Mouse (Mus musculus) heart, embryonic 16.5 days (tissue): ENCODE data around the gene BC067074. TPM values are rescaled to one million over a fixed set of nuclear protein-coding genes. Genes with fewer than 3 reads are reported as not detected.
"Not testable (repeated sequence)": the region's sequence is repeated elsewhere in the genome, so short reads cannot be mapped to it uniquely, and the experiment has no call there.

Source experiments
- ATAC-seq: fragments of 200-750 bp; cut with Nextera tagmentation; replicated peaks from 2 replicates; pipeline ENCODE4 v1.8.0; 2017; ENCODE audit warnings: moderate number of reproducible peaks; ENCODE audit not compliant: insufficient read depth, low FRiP score; ENCODE audit errors: extremely low read depth
- H3K27ac ChIP-seq: fragments of 300-500 bp; sonication (generic); 2 replicates; pipeline ENCODE4 v1.5.1; 2014; ENCODE audit warnings: mild to moderate bottlenecking, low read length, control low read depth, moderate library complexity
- H3K27me3 ChIP-seq: fragments of 300-500 bp; sonication (generic); 2 replicates; pipeline ENCODE4 v1.6.1; 2014; ENCODE audit warnings: low read length, mixed read lengths; ENCODE audit not compliant: control insufficient read depth, insufficient read depth
- H3K36me3 ChIP-seq: fragments of 300-500 bp; sonication (generic); 2 replicates; pipeline ENCODE4 v1.6.1; 2014; ENCODE audit not compliant: control insufficient read depth, insufficient read depth
- H3K4me1 ChIP-seq: fragments of 300-500 bp; sonication (generic); 2 replicates; pipeline ENCODE4 v1.6.1; 2014; ENCODE audit warnings: low read length, mixed read lengths; ENCODE audit not compliant: control insufficient read depth, insufficient read depth
- H3K4me2 ChIP-seq: fragments of 300-500 bp; sonication (generic); 2 replicates; pipeline ENCODE4 v1.6.1; 2014; ENCODE audit warnings: low read depth, mild to moderate bottlenecking, control low read depth, low read length
- H3K4me3 ChIP-seq: fragments of 300-500 bp; sonication (generic); 2 replicates; pipeline ENCODE4 v1.5.1; 2014; ENCODE audit warnings: mild to moderate bottlenecking, control low read depth, low read length
- H3K9ac ChIP-seq: fragments of 300-500 bp; sonication (generic); 2 replicates; pipeline ENCODE4 v1.6.1; 2014; ENCODE audit warnings: low read length, control low read depth
- H3K9me3 ChIP-seq: fragments of 300-500 bp; sonication (generic); replicated peaks from 2 replicates; pipeline ENCODE4 v1.6.1; 2016; ENCODE audit warnings: low read length; ENCODE audit not compliant: control insufficient read depth
- WGBS: fragments of 180-500 bp; shearing (Covaris S2); extraction: QIAGEN DNeasy Blood & Tissue Kit; methylation state at CpG from one replicate; pipeline ENCODE4 v1.1.7; 2014; 5-methylcytosine and 5-hydroxymethylcytosine counted together
- polyA plus RNA-seq: library from polyadenylated mRNA; unstranded; fragments of >200 nt; fragmentation: Nextera tagmentation; extraction: Ambion mirVana; gene quantifications from 2 replicates; pipeline ENCODE4 v1.2.1, GENCODE M21; 2015

BC067074 gene
- polyA plus RNA-seq = 2.1 and 2.7 TPM in 2 replicates

GRCm38 (mm10) chr13:113292975-113293706, at the start of gene BC067074:
TSS of gene BC067074 (plus strand) at chr13:113293159.
- peak within 1 kb of the TSS; percentile 90 for H3K4me2 ChIP-seq
- H3K9ac ChIP-seq = peak within 1 kb of the TSS; percentile 83
- H3K4me3 ChIP-seq = peak within 1 kb of the TSS; percentile 67
- H3K9me3 ChIP-seq = no peaks in the 10 kb centered on the region
- 1% methylated on average over 57 of the region's 75 CpGs for WGBS
- ATAC-seq = peak; percentile 65; the same call in 1 of the 2 replicates
- peaks cover 5% of the 10 kb centered on the region; the same call in 1 of the 2 replicates for H3K4me1 ChIP-seq
- no peaks in the 10 kb centered on the region for H3K27me3 ChIP-seq
- no peaks in the 10 kb centered on the region for H3K36me3 ChIP-seq
- no peak within 1 kb of the TSS for H3K27ac ChIP-seq

- WGBS = 77% methylated on average over 8 of the region's 8 CpGs
These were observed 47.9 kb upstream of the BC067074 start for GRCm38 (mm10) chr13:113245025-113245424.

GRCm38 (mm10) chr13:113252580-113252979, 40.4 kb upstream of the BC067074 start:
- not testable (repeated sequence) for H3K27ac ChIP-seq, H3K4me1 ChIP-seq, H3K4me2 ChIP-seq, ATAC-seq, H3K9ac ChIP-seq, H3K9me3 ChIP-seq, H3K4me3 ChIP-seq, H3K36me3 ChIP-seq, H3K27me3 ChIP-seq
- 80% methylated on average over 7 of the region's 7 CpGs for WGBS

More at GRCm38 (mm10) chr13:113245025-113245424, 47.9 kb upstream of the BC067074 start:
- H3K36me3 ChIP-seq = no peaks in the 10 kb centered on the region
- peaks cover 5% of the 10 kb centered on the region for H3K4me1 ChIP-seq
- no peak overlapping the region for H3K4me3 ChIP-seq
- no peak for ATAC-seq
- no peaks in the 10 kb centered on the region for H3K9me3 ChIP-seq
- H3K4me2 ChIP-seq = no peak overlapping the region
- H3K27me3 ChIP-seq = no peaks in the 10 kb centered on the region
- no peak overlapping the region for H3K27ac ChIP-seq
- H3K9ac ChIP-seq = no peak overlapping the region

- Histone ChIP-seq H3K4me1 (no peaks in the 10 kb centered on the region), H3K9ac (no peak overlapping the region), H3K27me3 (no peaks in the 10 kb centered on the region), H3K4me3 (no peak overlapping the region), H3K9me3 (no peaks in the 10 kb centered on the region), H3K4me2 (no peak overlapping the region), H3K27ac (no peak overlapping the region), H3K36me3 (no peaks in the 10 kb centered on the region)
- WGBS = 65% methylated on average over 2 of the region's 2 CpGs
- no peak for ATAC-seq
These were observed 36.2 kb upstream of the BC067074 start for GRCm38 (mm10) chr13:113256766-113257165.

- H3K4me3 ChIP-seq = no peak overlapping the region
- H3K36me3 ChIP-seq = no peaks in the 10 kb centered on the region
- no peaks in the 10 kb centered on the region for H3K4me1 ChIP-seq
- 48% methylated on average over 5 of the region's 5 CpGs for WGBS
- no peak overlapping the region for H3K9ac ChIP-seq
- H3K27me3 ChIP-seq = no peaks in the 10 kb centered on the region
- H3K9me3 ChIP-seq = no peaks in the 10 kb centered on the region
- H3K27ac ChIP-seq = no peak overlapping the region
- no peak for ATAC-seq
- no peak overlapping the region for H3K4me2 ChIP-seq
These were observed 35.8 kb upstream of the BC067074 start for GRCm38 (mm10) chr13:113257190-113257589.

- Histone ChIP-seq H3K4me3 (no peak overlapping the region), H3K9me3 (no peaks in the 10 kb centered on the region), H3K4me1 (peaks cover 4% of the 10 kb centered on the region; the same call in 1 of the 2 replicates), H3K36me3 (no peaks in the 10 kb centered on the region), H3K9ac (no peak overlapping the region), H3K27ac (no peak overlapping the region), H3K27me3 (no peaks in the 10 kb centered on the region), H3K4me2 (no peak overlapping the region)
- WGBS = 84% methylated on average over 5 of the region's 5 CpGs
- ATAC-seq = no peak
These were observed 33.7 kb upstream of the BC067074 start for GRCm38 (mm10) chr13:113259237-113259636.

- no peak overlapping the region for H3K27ac ChIP-seq
- no peak overlapping the region for H3K4me3 ChIP-seq
- H3K9ac ChIP-seq = no peak overlapping the region
- no peaks in the 10 kb centered on the region for H3K9me3 ChIP-seq
- peak overlapping the region; percentile 17; the same call in 1 of the 2 replicates for H3K4me2 ChIP-seq
- peaks cover 6% of the 10 kb centered on the region; the same call in 1 of the 2 replicates for H3K4me1 ChIP-seq
- 52% methylated on average over 12 of the region's 12 CpGs for WGBS
- no peak for ATAC-seq
- H3K36me3 ChIP-seq = no peaks in the 10 kb centered on the region
- no peaks in the 10 kb centered on the region for H3K27me3 ChIP-seq
These were observed 30.1 kb upstream of the BC067074 start for GRCm38 (mm10) chr13:113262822-113263221.

- Histone ChIP-seq H3K27ac (no peak overlapping the region), H3K4me1 (peaks cover 6% of the 10 kb centered on the region; the same call in 1 of the 2 replicates), H3K36me3 (no peaks in the 10 kb centered on the region), H3K4me3 (no peak overlapping the region), H3K4me2 (peak overlapping the region; percentile 28; the same call in 1 of the 2 replicates), H3K9me3 (no peaks in the 10 kb centered on the region), H3K9ac (peak overlapping the region; percentile 20; the same call in 1 of the 2 replicates), H3K27me3 (no peaks in the 10 kb centered on the region)
- WGBS = 22% methylated on average over 13 of the region's 13 CpGs
- no peak for ATAC-seq
These were observed 27.7 kb upstream of the BC067074 start for GRCm38 (mm10) chr13:113265257-113265656.

GRCm38 (mm10) chr13:113266495-113266951, 26.4 kb upstream of the BC067074 start:
- Histone ChIP-seq H3K4me3 (no peak overlapping the region), H3K4me2 (peak overlapping the region; percentile 42; the same call in 1 of the 2 replicates), H3K4me1 (peaks cover 9% of the 10 kb centered on the region), H3K27ac (no peak overlapping the region), H3K36me3 (no peaks in the 10 kb centered on the region), H3K9ac (no peak overlapping the region), H3K9me3 (no peaks in the 10 kb centered on the region), H3K27me3 (no peaks in the 10 kb centered on the region)
- no peak for ATAC-seq
- 24% methylated on average over 9 of the region's 9 CpGs for WGBS
